Mouse (Mus musculus) stomach, embryonic 15.5 days (tissue): ENCODE results near the gene Zfp385c. TPM values are rescaled to one million over a fixed set of nuclear protein-coding genes. Genes with fewer than 3 reads are reported as not detected.
A peak's percentile ranks its signal among the peaks of the same experiment; 100 is the strongest.

Experiments
- ATAC-seq: fragments of 200-750 bp; cut with Nextera tagmentation; 2 replicates; pipeline ENCODE4 v1.8.0; 2017; ENCODE audit warnings: low read depth, moderate number of reproducible peaks, moderate TSS enrichment; ENCODE audit not compliant: insufficient read depth, low FRiP score
- H3K27ac ChIP-seq: fragments of 300-500 bp; sonication (generic); 2 replicates; pipeline ENCODE4 v1.5.1; 2015; ENCODE audit warnings: mild to moderate bottlenecking, inconsistent platforms
- H3K27me3 ChIP-seq: fragments of 300-500 bp; sonication (generic); replicated peaks from 2 replicates; pipeline ENCODE4 v1.6.1; 2015; ENCODE audit warnings: inconsistent platforms
- H3K36me3 ChIP-seq: fragments of 300-500 bp; sonication (generic); 2 replicates; pipeline ENCODE4 v1.6.1; 2015; ENCODE audit warnings: inconsistent platforms
- H3K4me1 ChIP-seq: fragments of 300-500 bp; sonication (generic); 2 replicates; pipeline ENCODE4 v1.6.1; 2015; ENCODE audit warnings: inconsistent platforms
- H3K4me2 ChIP-seq: fragments of 300-500 bp; sonication (generic); 2 replicates; pipeline ENCODE4 v1.6.1; 2015; ENCODE audit warnings: mild to moderate bottlenecking, inconsistent platforms
- H3K4me3 ChIP-seq: fragments of 300-500 bp; sonication (generic); replicated peaks from 2 replicates; pipeline ENCODE4 v1.5.1; 2015; ENCODE audit warnings: inconsistent platforms
- H3K9ac ChIP-seq: fragments of 300-500 bp; sonication (generic); 2 replicates; pipeline ENCODE4 v1.6.1; 2015; ENCODE audit warnings: inconsistent platforms
- H3K9me3 ChIP-seq: fragments of 300-500 bp; sonication (generic); 2 replicates; pipeline ENCODE4 v1.6.1; 2016; ENCODE audit warnings: inconsistent platforms
- WGBS: fragments of 180-500 bp; shearing (Covaris S2); methylation state at CpG from one replicate; pipeline ENCODE4 v1.1.7; 2015; 5-methylcytosine and 5-hydroxymethylcytosine counted together
- polyA plus RNA-seq: library from polyadenylated mRNA; unstranded; fragments of >200 nt; fragmentation: Nextera tagmentation; extraction: Ambion mirVana; gene quantifications from 2 replicates; pipeline ENCODE4 v1.2.1, GENCODE M21; 2015

Gene Zfp385c
- 0.06 and 0.21 TPM in 2 replicates for polyA plus RNA-seq

- H3K9me3 ChIP-seq = no peaks in the 10 kb centered on the region
- no peak for ATAC-seq
- H3K4me3 ChIP-seq = peak within 1 kb of the TSS; percentile 33
- whole genome bisulfite sequencing = 1% methylated on average over 23 of the region's 23 CpGs
- H3K4me1 ChIP-seq = peaks cover 9% of the 10 kb centered on the region; the same call in 1 of the 2 replicates
- H3K4me2 ChIP-seq = peak within 1 kb of the TSS; percentile 66
- H3K36me3 ChIP-seq = no peaks in the 10 kb centered on the region
- H3K27me3 ChIP-seq = peaks cover 18% of the 10 kb centered on the region
- peak within 1 kb of the TSS; percentile 22; the same call in 1 of the 2 replicates for H3K9ac ChIP-seq
- no peak within 1 kb of the TSS for H3K27ac ChIP-seq
Measured at GRCm38 (mm10) chr11:100692164-100692616, at the start of gene Zfp385c. Gene Zfp385c, minus strand, starts transcription at chr11:100692455.

GRCm38 (mm10) chr11:100741348-100741747, 49.1 kb upstream of the Zfp385c start:
- no peaks in the 10 kb centered on the region for H3K27me3 ChIP-seq
- H3K9me3 ChIP-seq = no peaks in the 10 kb centered on the region
- H3K4me1 ChIP-seq = peaks cover 12% of the 10 kb centered on the region
- H3K9ac ChIP-seq = no peak overlapping the region
- no peaks in the 10 kb centered on the region for H3K36me3 ChIP-seq
- ATAC-seq = no peak
- H3K4me3 ChIP-seq = no peak overlapping the region
- WGBS = 65% methylated on average over 6 of the region's 6 CpGs
- H3K27ac ChIP-seq = no peak overlapping the region
- H3K4me2 ChIP-seq = no peak overlapping the region

- WGBS = 19% methylated on average over 5 of the region's 5 CpGs
- no peaks in the 10 kb centered on the region for H3K27me3 ChIP-seq
- no peaks in the 10 kb centered on the region for H3K9me3 ChIP-seq
- H3K4me2 ChIP-seq = peak overlapping the region; percentile 70
- no peaks in the 10 kb centered on the region for H3K36me3 ChIP-seq
- no peak overlapping the region for H3K27ac ChIP-seq
- peak overlapping the region; percentile 100 for H3K4me3 ChIP-seq
- peaks cover 23% of the 10 kb centered on the region for H3K4me1 ChIP-seq
- no peak overlapping the region for H3K9ac ChIP-seq
- no peak for ATAC-seq
Measured at GRCm38 (mm10) chr11:100738749-100739148, 46.5 kb upstream of the Zfp385c start.

- Histone ChIP-seq H3K9me3 (no peaks in the 10 kb centered on the region), H3K27me3 (no peaks in the 10 kb centered on the region), H3K36me3 (no peaks in the 10 kb centered on the region), H3K27ac (peak within 1 kb of the TSS; percentile 61), H3K4me1 (peaks cover 23% of the 10 kb centered on the region), H3K9ac (peak within 1 kb of the TSS; percentile 97), H3K4me2 (peak within 1 kb of the TSS; percentile 75), H3K4me3 (peak within 1 kb of the TSS; percentile 100)
- WGBS = under 1% methylated on average over 39 of the region's 39 CpGs
- peak; percentile 99 for ATAC-seq
Measured at GRCm38 (mm10) chr11:100738066-100738604, 45.9 kb upstream of the Zfp385c start, which contains the start of gene Rab5c. Gene Rab5c, minus strand, starts transcription at chr11:100738215.

GRCm38 (mm10) chr11:100737105-100737733, 45.0 kb upstream of the Zfp385c start:
- peak overlapping the region; percentile 61 for H3K27ac ChIP-seq
- H3K4me1 ChIP-seq = peaks cover 23% of the 10 kb centered on the region
- peak overlapping the region; percentile 97 for H3K9ac ChIP-seq
- peak; percentile 29 for ATAC-seq
- 2% methylated on average over 13 of the region's 13 CpGs for WGBS
- H3K9me3 ChIP-seq = no peaks in the 10 kb centered on the region
- H3K4me3 ChIP-seq = peak overlapping the region; percentile 100
- no peaks in the 10 kb centered on the region for H3K27me3 ChIP-seq
- H3K36me3 ChIP-seq = no peaks in the 10 kb centered on the region
- peak overlapping the region; percentile 75 for H3K4me2 ChIP-seq

- no peaks in the 10 kb centered on the region for H3K27me3 ChIP-seq
- H3K4me3 ChIP-seq = peak overlapping the region; percentile 100
- peaks cover 23% of the 10 kb centered on the region for H3K4me1 ChIP-seq
- WGBS = 56% methylated on average over 4 of the region's 4 CpGs
- H3K4me2 ChIP-seq = peak overlapping the region; percentile 75
- no peak for ATAC-seq
- no peaks in the 10 kb centered on the region for H3K9me3 ChIP-seq
- H3K27ac ChIP-seq = peak overlapping the region; percentile 61; the same call in 1 of the 2 replicates
- no peaks in the 10 kb centered on the region for H3K36me3 ChIP-seq
- H3K9ac ChIP-seq = 0 out of 2 replicates have a peak overlapping the region, but pooled peaks have one; percentile 97
Measured at GRCm38 (mm10) chr11:100736746-100737080, 44.5 kb upstream of the Zfp385c start.

GRCm38 (mm10) chr11:100735954-100736745, 43.9 kb upstream of the Zfp385c start:
- H3K27me3 ChIP-seq = no peaks in the 10 kb centered on the region
- no peak overlapping the region for H3K9ac ChIP-seq
- ATAC-seq = no peak
- H3K4me1 ChIP-seq = peaks cover 23% of the 10 kb centered on the region
- H3K9me3 ChIP-seq = no peaks in the 10 kb centered on the region
- H3K4me2 ChIP-seq = peak overlapping the region; percentile 75
- WGBS = 65% methylated on average over 14 of the region's 14 CpGs
- H3K27ac ChIP-seq = peak overlapping the region; percentile 26; the same call in 1 of the 2 replicates
- no peaks in the 10 kb centered on the region for H3K36me3 ChIP-seq
- H3K4me3 ChIP-seq = peak overlapping the region; percentile 100

GRCm38 (mm10) chr11:100735134-100735865, 43.0 kb upstream of the Zfp385c start:
- no peak overlapping the region for H3K9ac ChIP-seq
- peak overlapping the region; percentile 75 for H3K4me2 ChIP-seq
- WGBS = 88% methylated on average over 9 of the region's 9 CpGs

GRCm38 (mm10) chr11:100730477-100731205, 38.4 kb upstream of the Zfp385c start:
- Histone ChIP-seq H3K27me3 (no peaks in the 10 kb centered on the region), H3K36me3 (no peaks in the 10 kb centered on the region), H3K9me3 (no peaks in the 10 kb centered on the region), H3K27ac (no peak overlapping the region), H3K4me2 (no peak overlapping the region), H3K4me1 (peaks cover 4% of the 10 kb centered on the region), H3K9ac (no peak overlapping the region), H3K4me3 (no peak overlapping the region)
- ATAC-seq = no peak
- 85% methylated on average over 6 of the region's 6 CpGs for WGBS

More at GRCm38 (mm10) chr11:100735134-100735865, 43.0 kb upstream of the Zfp385c start:
- no peaks in the 10 kb centered on the region for H3K27me3 ChIP-seq
- H3K4me1 ChIP-seq = peaks cover 23% of the 10 kb centered on the region
- H3K36me3 ChIP-seq = no peaks in the 10 kb centered on the region
- H3K27ac ChIP-seq = no peak overlapping the region
- ATAC-seq = no peak
- H3K9me3 ChIP-seq = no peaks in the 10 kb centered on the region
- H3K4me3 ChIP-seq = peak overlapping the region; percentile 100

- no peak for ATAC-seq
- no peak overlapping the region for H3K4me3 ChIP-seq
- WGBS = 80% methylated on average over 4 of the region's 4 CpGs
Measured at GRCm38 (mm10) chr11:100729976-100730375, 37.7 kb upstream of the Zfp385c start.

GRCm38 (mm10) chr11:100728601-100729000, 36.3 kb upstream of the Zfp385c start:
- no peak overlapping the region for H3K4me2 ChIP-seq
- H3K27ac ChIP-seq = no peak overlapping the region
- no peak for ATAC-seq
- H3K4me1 ChIP-seq = peaks cover 10% of the 10 kb centered on the region
- no peak overlapping the region for H3K9ac ChIP-seq
- H3K36me3 ChIP-seq = no peaks in the 10 kb centered on the region
- 80% methylated on average over 6 of the region's 6 CpGs for WGBS
- no peaks in the 10 kb centered on the region for H3K27me3 ChIP-seq
- H3K4me3 ChIP-seq = no peak overlapping the region
- H3K9me3 ChIP-seq = no peaks in the 10 kb centered on the region

More at GRCm38 (mm10) chr11:100729976-100730375, 37.7 kb upstream of the Zfp385c start:
- Histone ChIP-seq H3K9ac (no peak overlapping the region), H3K27ac (no peak overlapping the region), H3K9me3 (no peaks in the 10 kb centered on the region), H3K4me2 (no peak overlapping the region), H3K27me3 (no peaks in the 10 kb centered on the region), H3K4me1 (peaks cover 5% of the 10 kb centered on the region), H3K36me3 (no peaks in the 10 kb centered on the region)
